Mouse (Mus musculus): ENCODE data around the gene Tfap2a. TPM values are rescaled to one million over a fixed set of nuclear protein-coding genes. Genes with fewer than 3 reads are reported as not detected.

Tfap2a gene
- polyA plus RNA-seq, 1 experiment from 2014 or later = 0.32 TPM

GRCm38 (mm10) chr13:40719066-40719740 is 19.0 kb downstream of the Tfap2a start:
- no peak overlapping the region for H3K4me2 ChIP-seq (replicated peaks)
- H3K9ac ChIP-seq (replicated peaks) = no peak overlapping the region
- no peak overlapping the region for H3K27ac ChIP-seq (replicated peaks)
- peaks cover 86% of the 10 kb centered on the region for H3K27me3 ChIP-seq
- no peak for ATAC-seq (replicated peaks)
- WGBS = 29% methylated on average over 14 of the region's 14 CpGs
- H3K4me1 ChIP-seq = peaks cover 9% of the 10 kb centered on the region; the same call in 1 of the 2 replicates
- no peaks in the 10 kb centered on the region for H3K9me3 ChIP-seq
- H3K4me3 ChIP-seq = no peak overlapping the region
- no peaks in the 10 kb centered on the region for H3K36me3 ChIP-seq

GRCm38 (mm10) chr13:40716771-40717716 is 21.1 kb downstream of the Tfap2a start:
- no peaks in the 10 kb centered on the region for H3K9me3 ChIP-seq
- no peak overlapping the region for H3K4me2 ChIP-seq (replicated peaks)
- ATAC-seq (replicated peaks) = no peak
- no peaks in the 10 kb centered on the region for H3K36me3 ChIP-seq
- H3K27ac ChIP-seq (replicated peaks) = no peak overlapping the region
- peaks cover 93% of the 10 kb centered on the region for H3K27me3 ChIP-seq
- H3K4me3 ChIP-seq = no peak overlapping the region
- H3K4me1 ChIP-seq = peaks cover 5% of the 10 kb centered on the region
- WGBS = 8% methylated on average over 35 of the region's 37 CpGs
- no peak overlapping the region for H3K9ac ChIP-seq (replicated peaks)

- Histone ChIP-seq H3K9me3 (no peaks in the 10 kb centered on the region), H3K4me3 (no peak overlapping the region), H3K4me2 (replicated peaks) (no peak overlapping the region), H3K27ac (replicated peaks) (no peak overlapping the region), H3K4me1 (peaks cover 9% of the 10 kb centered on the region), H3K27me3 (peaks cover 92% of the 10 kb centered on the region), H3K36me3 (no peaks in the 10 kb centered on the region), H3K9ac (replicated peaks) (no peak overlapping the region)
- WGBS = 5% methylated on average over 2 of the region's 2 CpGs
- ATAC-seq (replicated peaks) = no peak
Observed at GRCm38 (mm10) chr13:40714531-40714930, 23.6 kb downstream of the Tfap2a start.

- no peak for ATAC-seq (replicated peaks)
- Histone ChIP-seq H3K4me1 (peaks cover 15% of the 10 kb centered on the region), H3K9me3 (no peaks in the 10 kb centered on the region), H3K27ac (replicated peaks) (no peak overlapping the region), H3K4me2 (replicated peaks) (no peak overlapping the region), H3K4me3 (no peak overlapping the region), H3K9ac (replicated peaks) (no peak overlapping the region), H3K36me3 (no peaks in the 10 kb centered on the region), H3K27me3 (peaks cover 90% of the 10 kb centered on the region)
- 4% methylated on average over 5 of the region's 5 CpGs for WGBS
Observed at GRCm38 (mm10) chr13:40713681-40714080, 24.5 kb downstream of the Tfap2a start.

GRCm38 (mm10) chr13:40713241-40713640 is 24.9 kb downstream of the Tfap2a start:
- H3K27ac ChIP-seq (replicated peaks) = no peak overlapping the region
- no peaks in the 10 kb centered on the region for H3K9me3 ChIP-seq
- H3K4me2 ChIP-seq (replicated peaks) = no peak overlapping the region
- no peak overlapping the region for H3K4me3 ChIP-seq
- 7% methylated on average over 4 of the region's 4 CpGs for WGBS
- peaks cover 15% of the 10 kb centered on the region for H3K4me1 ChIP-seq
- H3K9ac ChIP-seq (replicated peaks) = no peak overlapping the region
- no peaks in the 10 kb centered on the region for H3K36me3 ChIP-seq
- H3K27me3 ChIP-seq = peaks cover 90% of the 10 kb centered on the region
- ATAC-seq (replicated peaks) = no peak

- ATAC-seq (replicated peaks) = peak; percentile 4; the same call in 1 of the 2 replicates
- H3K9ac ChIP-seq (replicated peaks) = no peak overlapping the region
- no peak overlapping the region for H3K27ac ChIP-seq (replicated peaks)
- peaks cover 90% of the 10 kb centered on the region for H3K27me3 ChIP-seq
- H3K4me2 ChIP-seq (replicated peaks) = no peak overlapping the region
- no peaks in the 10 kb centered on the region for H3K9me3 ChIP-seq
- H3K4me1 ChIP-seq = peaks cover 15% of the 10 kb centered on the region
- WGBS = 0% methylated on average over 4 of the region's 4 CpGs
- H3K36me3 ChIP-seq = no peaks in the 10 kb centered on the region
- no peak overlapping the region for H3K4me3 ChIP-seq
Observed at GRCm38 (mm10) chr13:40712526-40712832, 25.7 kb downstream of the Tfap2a start.

- under 1% methylated on average over 7 of the region's 7 CpGs for WGBS
- H3K4me2 ChIP-seq (replicated peaks) = no peak overlapping the region
- peaks cover 90% of the 10 kb centered on the region for H3K27me3 ChIP-seq
- H3K4me3 ChIP-seq = no peak overlapping the region
- H3K36me3 ChIP-seq = no peaks in the 10 kb centered on the region
- no peak overlapping the region for H3K9ac ChIP-seq (replicated peaks)
- no peaks in the 10 kb centered on the region for H3K9me3 ChIP-seq
- no peak overlapping the region for H3K27ac ChIP-seq (replicated peaks)
- ATAC-seq (replicated peaks) = peak; percentile 18; the same call in 1 of the 2 replicates
- peaks cover 15% of the 10 kb centered on the region for H3K4me1 ChIP-seq
Observed at GRCm38 (mm10) chr13:40711661-40712525, 26.3 kb downstream of the Tfap2a start.

- H3K27me3 ChIP-seq = peaks cover 92% of the 10 kb centered on the region
- no peak overlapping the region for H3K4me3 ChIP-seq
- no peak overlapping the region for H3K4me2 ChIP-seq (replicated peaks)
- peaks cover 17% of the 10 kb centered on the region for H3K4me1 ChIP-seq
- WGBS = 3% methylated on average over 11 of the region's 11 CpGs
- no peaks in the 10 kb centered on the region for H3K9me3 ChIP-seq
- no peak for ATAC-seq (replicated peaks)
- no peak overlapping the region for H3K9ac ChIP-seq (replicated peaks)
- H3K36me3 ChIP-seq = no peaks in the 10 kb centered on the region
- H3K27ac ChIP-seq (replicated peaks) = no peak overlapping the region
Observed at GRCm38 (mm10) chr13:40710062-40710342, 28.2 kb downstream of the Tfap2a start.

- H3K4me3 ChIP-seq = no peak overlapping the region
- under 1% methylated on average over 21 of the region's 21 CpGs for WGBS
- peaks cover 92% of the 10 kb centered on the region for H3K27me3 ChIP-seq
- no peaks in the 10 kb centered on the region for H3K36me3 ChIP-seq
- peak overlapping the region; percentile 22; the same call in 1 of the 2 replicates for H3K4me2 ChIP-seq (replicated peaks)
- H3K9ac ChIP-seq (replicated peaks) = no peak overlapping the region
- no peak for ATAC-seq (replicated peaks)
- no peak overlapping the region for H3K27ac ChIP-seq (replicated peaks)
- H3K9me3 ChIP-seq = no peaks in the 10 kb centered on the region
- H3K4me1 ChIP-seq = peaks cover 23% of the 10 kb centered on the region
Observed at GRCm38 (mm10) chr13:40709321-40710061, 28.7 kb downstream of the Tfap2a start.

- H3K9me3 ChIP-seq = no peaks in the 10 kb centered on the region
- H3K4me3 ChIP-seq = 0 out of 2 replicates have a peak overlapping the region, but pooled peaks have one; percentile 2
- H3K27ac ChIP-seq (replicated peaks) = no peak overlapping the region
- peak overlapping the region; percentile 22; the same call in 1 of the 2 replicates for H3K4me2 ChIP-seq (replicated peaks)
- H3K4me1 ChIP-seq = peaks cover 28% of the 10 kb centered on the region
- peaks cover 92% of the 10 kb centered on the region for H3K27me3 ChIP-seq
- under 1% methylated on average over 26 of the region's 26 CpGs for whole genome bisulfite sequencing
- H3K36me3 ChIP-seq = no peaks in the 10 kb centered on the region
- peak; percentile 57 for ATAC-seq (replicated peaks)
- no peak overlapping the region for H3K9ac ChIP-seq (replicated peaks)
Observed at GRCm38 (mm10) chr13:40708913-40709312, 29.3 kb downstream of the Tfap2a start.

- Histone ChIP-seq H3K27ac (replicated peaks) (no peak overlapping the region), H3K4me1 (peaks cover 32% of the 10 kb centered on the region), H3K9ac (replicated peaks) (no peak overlapping the region), H3K9me3 (no peaks in the 10 kb centered on the region), H3K4me3 (no peak overlapping the region), H3K27me3 (peaks cover 92% of the 10 kb centered on the region), H3K4me2 (replicated peaks) (no peak overlapping the region), H3K36me3 (no peaks in the 10 kb centered on the region)
- 2% methylated on average over 5 of the region's 5 CpGs for WGBS
- no peak for ATAC-seq (replicated peaks)
Observed at GRCm38 (mm10) chr13:40708271-40708670, 29.9 kb downstream of the Tfap2a start.
